Mouse (Mus musculus): ENCODE measurements around the gene Grsf1. TPM values are rescaled to one million over a fixed set of nuclear protein-coding genes. Genes with fewer than 3 reads are reported as not detected.

Grsf1 gene
- polyA plus RNA-seq, 1 experiment from 2014 or later = 77.9 TPM

DNA sequence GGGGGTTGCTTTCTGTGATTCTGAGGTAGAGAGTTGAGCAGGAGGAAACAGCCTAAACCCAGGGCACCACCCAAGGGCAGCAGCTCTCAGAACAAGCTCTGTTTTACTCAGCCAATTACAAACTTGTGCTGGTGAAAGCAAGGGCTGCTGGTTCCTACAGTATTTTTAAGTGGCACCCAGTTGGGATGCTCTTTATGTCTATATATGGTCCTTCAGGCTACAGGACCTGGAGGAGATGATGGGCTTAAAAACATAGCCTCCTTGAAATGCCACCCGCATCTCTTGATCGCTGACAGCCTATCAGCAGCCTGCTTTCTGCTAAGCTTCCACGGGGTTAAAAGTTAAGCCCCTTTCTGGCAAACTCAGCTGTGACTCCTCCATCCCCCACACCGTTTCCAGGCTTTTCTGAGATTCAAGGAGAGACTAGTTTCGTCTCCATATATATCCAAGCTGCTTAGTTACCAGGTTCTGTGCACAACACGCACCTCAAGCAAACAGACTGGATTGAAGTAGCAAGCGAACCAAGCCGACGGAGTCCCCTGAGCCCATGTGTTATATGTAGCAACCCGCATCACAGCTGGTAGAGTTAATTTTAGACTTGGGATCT lies 35.8 kb upstream of the Grsf1 start:
- Histone ChIP-seq H3K4me2 (ENCODE audit: low read depth, low read length) (peak overlapping the region; percentile 62), H3K9ac (ENCODE audit: low read length) (peak overlapping the region; percentile 57), H3K9me3 (replicated peaks; ENCODE audit: control insufficient read depth, low read length) (no peaks in the 10 kb centered on the region), H3K27ac (ENCODE audit: low read length) (peak overlapping the region; percentile 95), H3K27me3 (ENCODE audit: control insufficient read depth, insufficient read depth, low read length) (no peaks in the 10 kb centered on the region), H3K36me3 (ENCODE audit: control insufficient read depth, insufficient read depth) (no peaks in the 10 kb centered on the region), H3K4me1 (ENCODE audit: control insufficient read depth, insufficient read depth, low read length) (peaks cover 8% of the 10 kb centered on the region), H3K4me3 (ENCODE audit: low read length) (peak overlapping the region; percentile 35)
- WGBS = 17% methylated on average over 10 of the region's 10 CpGs
- peak; percentile 76 for ATAC-seq (replicated peaks; ENCODE audit: extremely low read depth, insufficient read depth, low FRiP score)

DNA sequence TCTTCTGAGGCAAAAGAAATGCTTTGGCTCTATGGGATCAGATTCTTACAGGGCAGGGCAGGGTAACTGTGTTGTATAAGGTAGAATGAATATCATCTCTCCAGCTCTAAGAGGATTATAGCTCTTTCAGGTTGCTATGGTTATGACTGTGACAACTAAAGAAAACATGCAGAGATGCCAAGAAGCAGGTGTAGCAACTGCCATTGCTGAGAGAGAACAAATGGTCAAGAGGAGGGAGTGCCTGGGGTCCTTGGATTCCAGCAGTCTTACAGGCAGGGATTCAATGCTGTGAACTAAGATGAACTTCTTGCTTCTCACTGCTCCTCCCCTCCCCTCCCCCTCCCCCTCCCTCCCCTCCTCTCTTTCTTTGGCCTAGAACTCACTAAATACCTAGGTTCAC lies 35.2 kb upstream of the Grsf1 start:
- H3K36me3 ChIP-seq (ENCODE audit: control insufficient read depth, insufficient read depth) = no peaks in the 10 kb centered on the region
- no peak for ATAC-seq (replicated peaks; ENCODE audit: extremely low read depth, insufficient read depth, low FRiP score)
- H3K4me2 ChIP-seq (ENCODE audit: low read depth, low read length) = peak overlapping the region; percentile 62
- no peaks in the 10 kb centered on the region for H3K27me3 ChIP-seq (ENCODE audit: control insufficient read depth, insufficient read depth, low read length)
- no peak overlapping the region for H3K4me3 ChIP-seq (ENCODE audit: low read length)
- H3K9me3 ChIP-seq (replicated peaks; ENCODE audit: control insufficient read depth, low read length) = no peaks in the 10 kb centered on the region
- H3K4me1 ChIP-seq (ENCODE audit: control insufficient read depth, insufficient read depth, low read length) = peaks cover 8% of the 10 kb centered on the region
- peak overlapping the region; percentile 95 for H3K27ac ChIP-seq (ENCODE audit: low read length)
- peak overlapping the region; percentile 28; the same call in 1 of the 2 replicates for H3K9ac ChIP-seq (ENCODE audit: low read length)

DNA sequence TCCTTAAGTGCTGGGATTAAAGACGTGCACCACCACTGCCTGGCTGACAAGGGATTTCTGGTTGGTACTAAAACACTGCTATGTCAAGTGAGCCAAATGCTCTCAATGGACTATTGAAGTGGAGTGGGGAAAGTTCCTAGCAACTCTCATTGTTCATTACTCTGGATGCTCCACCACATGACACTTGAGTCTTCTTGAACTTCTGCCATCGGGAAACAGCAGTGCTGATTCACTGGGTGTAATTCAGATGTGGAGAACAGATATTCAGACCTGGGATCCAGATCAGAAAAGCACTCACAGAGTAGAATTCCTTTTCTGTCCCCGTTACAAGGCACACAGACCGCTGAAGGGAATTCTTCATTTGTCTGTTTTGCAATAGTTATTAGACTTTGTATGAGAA lies 27.6 kb upstream of the Grsf1 start:
- 68% methylated on average over 4 of the region's 4 CpGs for WGBS
- H3K36me3 ChIP-seq (ENCODE audit: control insufficient read depth, insufficient read depth) = no peaks in the 10 kb centered on the region
- H3K9ac ChIP-seq (ENCODE audit: low read length) = no peak overlapping the region
- H3K27ac ChIP-seq (ENCODE audit: low read length) = no peak overlapping the region
- no peaks in the 10 kb centered on the region for H3K4me1 ChIP-seq (ENCODE audit: control insufficient read depth, insufficient read depth, low read length)
- no peaks in the 10 kb centered on the region for H3K27me3 ChIP-seq (ENCODE audit: control insufficient read depth, insufficient read depth, low read length)
- no peaks in the 10 kb centered on the region for H3K9me3 ChIP-seq (replicated peaks; ENCODE audit: control insufficient read depth, low read length)
- no peak overlapping the region for H3K4me2 ChIP-seq (ENCODE audit: low read depth, low read length)
- no peak overlapping the region for H3K4me3 ChIP-seq (ENCODE audit: low read length)
- no peak for ATAC-seq (replicated peaks; ENCODE audit: extremely low read depth, insufficient read depth, low FRiP score)

DNA sequence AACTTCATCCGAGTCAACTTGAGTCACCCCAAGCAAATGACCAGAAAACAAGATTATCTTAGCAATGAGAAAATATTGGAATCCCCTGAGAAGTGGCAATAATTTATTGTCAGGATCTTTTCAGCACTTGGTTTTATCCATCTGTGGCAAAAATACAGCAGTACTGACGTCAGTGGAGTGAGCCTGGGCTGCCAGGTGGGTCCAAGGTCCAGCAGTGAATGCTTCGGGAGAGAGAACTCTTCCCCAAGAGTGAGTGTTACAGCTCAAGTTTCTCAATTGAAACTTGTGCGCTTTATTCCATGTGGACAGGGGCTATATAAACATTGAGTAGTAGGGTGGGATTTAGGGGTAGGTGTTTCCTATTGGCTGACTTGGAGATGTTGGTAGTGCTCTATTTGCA lies 26.1 kb upstream of the Grsf1 start:
- Histone ChIP-seq H3K27me3 (ENCODE audit: control insufficient read depth, insufficient read depth, low read length) (no peaks in the 10 kb centered on the region), H3K4me2 (ENCODE audit: low read depth, low read length) (no peak overlapping the region), H3K27ac (ENCODE audit: low read length) (no peak overlapping the region), H3K4me1 (ENCODE audit: control insufficient read depth, insufficient read depth, low read length) (no peaks in the 10 kb centered on the region), H3K4me3 (ENCODE audit: low read length) (no peak overlapping the region), H3K36me3 (ENCODE audit: control insufficient read depth, insufficient read depth) (no peaks in the 10 kb centered on the region), H3K9ac (ENCODE audit: low read length) (no peak overlapping the region), H3K9me3 (replicated peaks; ENCODE audit: control insufficient read depth, low read length) (no peaks in the 10 kb centered on the region)
- no peak for ATAC-seq (replicated peaks; ENCODE audit: extremely low read depth, insufficient read depth, low FRiP score)
- 71% methylated on average over 4 of the region's 4 CpGs for WGBS

DNA sequence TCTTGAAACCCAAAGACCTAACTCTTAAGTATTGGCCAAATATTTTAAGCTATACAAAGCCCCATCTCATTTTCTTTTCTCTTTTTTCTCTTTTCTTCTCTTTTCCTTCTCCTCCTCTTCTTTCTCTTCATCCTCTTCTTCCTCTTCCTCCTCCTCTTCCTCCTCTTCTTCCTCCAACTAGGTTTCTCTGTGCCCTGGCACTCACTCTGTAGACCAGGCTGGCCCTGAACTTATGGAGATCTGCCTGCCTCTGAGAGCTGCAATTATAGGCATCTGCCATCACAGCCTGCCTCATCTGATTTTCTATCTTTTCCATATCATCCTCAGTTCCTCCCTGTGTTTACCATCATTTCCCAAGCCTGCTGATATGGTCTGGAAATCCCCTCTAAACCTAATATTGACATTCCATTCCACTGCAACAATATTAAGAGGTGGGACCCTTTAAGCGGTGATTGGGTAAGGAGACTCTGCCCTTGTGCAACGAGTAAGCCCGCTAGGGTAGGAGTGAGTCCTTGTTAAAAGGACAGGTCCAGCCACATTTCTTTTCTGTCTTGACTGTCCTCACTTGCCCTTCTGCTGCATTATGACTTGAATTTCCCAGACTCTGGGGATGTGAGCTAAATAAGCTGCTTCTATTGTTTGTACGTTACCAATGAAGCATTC lies 23.4 kb upstream of the Grsf1 start:
- H3K4me3 ChIP-seq (ENCODE audit: low read length) = no peak overlapping the region
- H3K9ac ChIP-seq (ENCODE audit: low read length) = no peak overlapping the region
- no peak for ATAC-seq (replicated peaks; ENCODE audit: extremely low read depth, insufficient read depth, low FRiP score)
- H3K27ac ChIP-seq (ENCODE audit: low read length) = no peak overlapping the region
- no peaks in the 10 kb centered on the region for H3K36me3 ChIP-seq (ENCODE audit: control insufficient read depth, insufficient read depth)
- no peaks in the 10 kb centered on the region for H3K4me1 ChIP-seq (ENCODE audit: control insufficient read depth, insufficient read depth, low read length)
- 65% methylated on average over 4 of the region's 4 CpGs for WGBS
- no peaks in the 10 kb centered on the region for H3K27me3 ChIP-seq (ENCODE audit: control insufficient read depth, insufficient read depth, low read length)
- H3K9me3 ChIP-seq (replicated peaks; ENCODE audit: control insufficient read depth, low read length) = no peaks in the 10 kb centered on the region
- no peak overlapping the region for H3K4me2 ChIP-seq (ENCODE audit: low read depth, low read length)

DNA sequence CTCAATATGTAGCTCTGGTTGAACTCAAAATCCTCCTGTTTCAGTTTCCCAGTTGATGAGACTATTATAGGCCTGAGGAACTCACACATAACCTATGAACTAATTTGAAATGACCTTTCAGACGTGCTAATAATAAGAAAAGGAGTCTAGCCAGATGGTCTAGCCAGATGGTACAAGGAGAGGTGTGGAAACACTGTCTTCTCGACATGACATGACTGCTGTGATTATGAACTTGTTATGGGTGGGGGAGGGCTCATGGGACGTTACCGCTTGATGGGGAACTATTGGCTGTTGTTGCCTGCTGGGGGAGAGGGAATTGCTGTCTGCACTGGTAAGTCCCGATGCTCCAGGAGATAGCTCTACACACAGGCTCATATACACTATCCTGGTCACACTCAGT lies 21.3 kb upstream of the Grsf1 start:
- H3K36me3 ChIP-seq (ENCODE audit: control insufficient read depth, insufficient read depth) = no peaks in the 10 kb centered on the region
- no peak for ATAC-seq (replicated peaks; ENCODE audit: extremely low read depth, insufficient read depth, low FRiP score)
- H3K9ac ChIP-seq (ENCODE audit: low read length) = no peak overlapping the region
- H3K4me3 ChIP-seq (ENCODE audit: low read length) = no peak overlapping the region
- no peaks in the 10 kb centered on the region for H3K27me3 ChIP-seq (ENCODE audit: control insufficient read depth, insufficient read depth, low read length)
- no peaks in the 10 kb centered on the region for H3K4me1 ChIP-seq (ENCODE audit: control insufficient read depth, insufficient read depth, low read length)
- WGBS = 78% methylated on average over 5 of the region's 5 CpGs
- no peak overlapping the region for H3K4me2 ChIP-seq (ENCODE audit: low read depth, low read length)
- H3K9me3 ChIP-seq (replicated peaks; ENCODE audit: control insufficient read depth, low read length) = no peaks in the 10 kb centered on the region
- no peak overlapping the region for H3K27ac ChIP-seq (ENCODE audit: low read length)

DNA sequence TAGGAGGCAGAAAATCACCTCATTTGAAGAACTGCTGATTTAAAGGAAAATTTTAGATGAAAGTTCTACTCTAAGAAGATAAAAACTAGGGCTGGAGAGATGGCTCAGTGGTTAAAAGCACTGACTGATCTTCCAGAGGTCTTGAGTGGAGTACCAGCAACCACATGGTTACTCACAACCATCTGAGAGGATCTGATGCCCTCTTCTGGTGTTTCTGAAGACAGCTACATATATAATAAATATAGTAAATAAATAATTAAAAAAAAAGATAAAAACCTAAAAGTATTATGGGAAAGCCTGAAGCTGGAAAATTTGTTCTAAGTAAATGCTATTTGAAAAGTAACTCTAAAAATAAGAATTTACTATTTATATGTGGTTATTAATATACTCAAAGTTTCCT lies 17.1 kb upstream of the Grsf1 start:
- Histone ChIP-seq H3K9ac (ENCODE audit: low read length) (no peak overlapping the region), H3K27ac (ENCODE audit: low read length) (no peak overlapping the region)
- ATAC-seq (replicated peaks; ENCODE audit: extremely low read depth, insufficient read depth, low FRiP score) = no peak

DNA sequence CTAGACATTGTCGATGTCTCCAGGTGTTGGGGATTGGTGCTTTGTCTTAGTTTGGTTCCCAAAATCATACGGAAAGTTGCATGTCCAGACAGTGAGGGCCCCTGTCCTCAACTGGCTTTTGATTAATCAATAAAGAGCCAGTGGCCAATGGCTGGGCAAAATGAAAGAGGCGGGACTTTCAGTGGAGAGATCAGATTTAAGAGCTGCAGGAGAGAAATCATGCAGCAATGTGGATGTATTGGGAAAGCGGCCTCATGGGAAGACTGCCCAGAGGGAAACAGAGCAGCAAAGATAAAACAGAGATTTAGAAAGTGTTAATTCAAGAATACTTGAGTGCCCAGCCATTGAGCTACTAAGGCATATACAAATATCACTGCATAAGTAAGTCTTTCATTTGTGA lies 16.6 kb upstream of the Grsf1 start:
- WGBS = 86% methylated on average over 4 of the region's 4 CpGs
- no peak overlapping the region for H3K4me3 ChIP-seq (ENCODE audit: low read length)
- ATAC-seq (replicated peaks; ENCODE audit: extremely low read depth, insufficient read depth, low FRiP score) = no peak
- H3K9me3 ChIP-seq (replicated peaks; ENCODE audit: control insufficient read depth, low read length) = no peaks in the 10 kb centered on the region
- H3K27ac ChIP-seq (ENCODE audit: low read length) = no peak overlapping the region
- no peaks in the 10 kb centered on the region for H3K27me3 ChIP-seq (ENCODE audit: control insufficient read depth, insufficient read depth, low read length)
- H3K9ac ChIP-seq (ENCODE audit: low read length) = no peak overlapping the region
- H3K4me2 ChIP-seq (ENCODE audit: low read depth, low read length) = no peak overlapping the region
- no peaks in the 10 kb centered on the region for H3K36me3 ChIP-seq (ENCODE audit: control insufficient read depth, insufficient read depth)
- H3K4me1 ChIP-seq (ENCODE audit: control insufficient read depth, insufficient read depth, low read length) = no peaks in the 10 kb centered on the region

More for the DNA sequence above, 17.1 kb upstream of the Grsf1 start:
- Histone ChIP-seq H3K4me3 (ENCODE audit: low read length) (no peak overlapping the region), H3K36me3 (ENCODE audit: control insufficient read depth, insufficient read depth) (no peaks in the 10 kb centered on the region), H3K27me3 (ENCODE audit: control insufficient read depth, insufficient read depth, low read length) (no peaks in the 10 kb centered on the region), H3K9me3 (replicated peaks; ENCODE audit: control insufficient read depth, low read length) (no peaks in the 10 kb centered on the region), H3K4me2 (ENCODE audit: low read depth, low read length) (no peak overlapping the region), H3K4me1 (ENCODE audit: control insufficient read depth, insufficient read depth, low read length) (no peaks in the 10 kb centered on the region)

DNA sequence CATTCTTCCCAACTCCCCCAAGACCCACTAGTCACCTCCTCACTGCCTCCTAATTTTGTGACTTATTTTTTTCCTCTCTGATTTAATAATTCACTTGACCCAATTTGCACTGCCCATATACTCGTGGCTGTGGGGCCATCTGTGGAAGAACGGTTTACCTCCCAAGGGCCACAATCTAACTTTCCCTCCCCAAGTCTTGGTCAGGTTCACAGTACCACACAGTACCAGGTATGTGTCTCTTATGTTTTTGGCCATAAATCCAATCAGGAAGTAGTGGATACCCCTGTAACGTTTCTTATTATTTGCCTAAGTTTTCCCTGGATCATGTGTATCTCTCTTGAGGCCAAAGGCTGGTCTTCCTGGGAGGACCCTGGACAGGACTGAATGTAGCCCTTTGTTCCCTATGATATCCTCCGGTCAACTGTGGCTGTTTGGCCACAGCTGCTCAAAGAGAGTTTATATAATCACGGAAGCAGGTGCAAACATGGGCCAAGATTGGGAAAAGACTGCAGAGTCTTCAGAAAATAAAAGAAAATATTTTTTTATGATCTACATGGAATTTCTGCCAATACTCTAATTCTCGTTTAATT lies 15.6 kb upstream of the Grsf1 start:
- 72% methylated on average over 6 of the region's 6 CpGs for WGBS
- Histone ChIP-seq H3K9ac (ENCODE audit: low read length) (no peak overlapping the region), H3K36me3 (ENCODE audit: control insufficient read depth, insufficient read depth) (no peaks in the 10 kb centered on the region), H3K27ac (ENCODE audit: low read length) (no peak overlapping the region), H3K4me2 (ENCODE audit: low read depth, low read length) (no peak overlapping the region), H3K4me3 (ENCODE audit: low read length) (no peak overlapping the region), H3K4me1 (ENCODE audit: control insufficient read depth, insufficient read depth, low read length) (no peaks in the 10 kb centered on the region), H3K9me3 (replicated peaks; ENCODE audit: control insufficient read depth, low read length) (no peaks in the 10 kb centered on the region), H3K27me3 (ENCODE audit: control insufficient read depth, insufficient read depth, low read length) (no peaks in the 10 kb centered on the region)
- no peak for ATAC-seq (replicated peaks; ENCODE audit: extremely low read depth, insufficient read depth, low FRiP score)
